Mouse (Mus musculus) limb, embryonic 12.5 days (tissue): ENCODE data around the gene Mcur1. TPM values are rescaled to one million over a fixed set of nuclear protein-coding genes. Genes with fewer than 3 reads are reported as not detected.

Experiments
- ATAC-seq: fragments of 200-750 bp; cut with Nextera tagmentation; 2 replicates; pipeline ENCODE4 v1.8.0; 2017; ENCODE audit warnings: low read depth, moderate TSS enrichment; ENCODE audit not compliant: insufficient number of reproducible peaks, insufficient read depth, low FRiP score, low TSS enrichment
- H3K27ac ChIP-seq: fragments of 300-500 bp; sonication (generic); 2 replicates; pipeline ENCODE4 v1.5.1; 2016; ENCODE audit warnings: mild to moderate bottlenecking, moderate library complexity
- H3K27me3 ChIP-seq: fragments of 300-500 bp; sonication (generic); 2 replicates; pipeline ENCODE4 v1.6.1; 2016; ENCODE audit warnings: mild to moderate bottlenecking, moderate library complexity
- H3K36me3 ChIP-seq: fragments of 300-500 bp; sonication (generic); 2 replicates; pipeline ENCODE4 v1.6.1; 2016; ENCODE audit warnings: mild to moderate bottlenecking, moderate library complexity
- H3K4me1 ChIP-seq: fragments of 300-500 bp; sonication (generic); replicated peaks from 2 replicates; pipeline ENCODE4 v1.6.1; 2016
- H3K4me2 ChIP-seq: fragments of 300-500 bp; sonication (generic); 2 replicates; pipeline ENCODE4 v1.6.1; 2016; ENCODE audit warnings: mild to moderate bottlenecking, moderate library complexity
- H3K4me3 ChIP-seq: fragments of 300-500 bp; sonication (generic); replicated peaks from 2 replicates; pipeline ENCODE4 v1.5.1; 2016; ENCODE audit warnings: mild to moderate bottlenecking
- H3K9ac ChIP-seq: fragments of 300-500 bp; sonication (generic); replicated peaks from 2 replicates; pipeline ENCODE4 v1.6.1; 2016; ENCODE audit warnings: mild to moderate bottlenecking, moderate library complexity
- H3K9me3 ChIP-seq: fragments of 300-500 bp; sonication (generic); 2 replicates; pipeline ENCODE4 v1.6.1; 2016; ENCODE audit warnings: mild to moderate bottlenecking, moderate library complexity
- WGBS: fragments of 180-500 bp; shearing (Covaris S2); methylation state at CpG from one replicate; pipeline ENCODE4 v1.1.7; 2016; 5-methylcytosine and 5-hydroxymethylcytosine counted together
- polyA plus RNA-seq: library from polyadenylated mRNA; unstranded; fragments of >200 nt; fragmentation: Nextera tagmentation; extraction: Ambion mirVana; gene quantifications from 2 replicates; pipeline ENCODE4 v1.2.1, GENCODE M21; 2016

Gene Mcur1
- polyA plus RNA-seq, 1 experiment from 2014 or later, result 16.0 TPM

GRCm38 (mm10) chr13:43524491-43525362 lies 35.3 kb downstream of the Mcur1 start:
- H3K9ac ChIP-seq, result no peak overlapping the region
- no peak overlapping the region for H3K4me3 ChIP-seq
- H3K27ac ChIP-seq, result 0 out of 2 replicates have a peak overlapping the region, but pooled peaks have one; percentile 53

GRCm38 (mm10) chr13:43523906-43524480 lies 36.0 kb downstream of the Mcur1 start:
- Histone ChIP-seq H3K4me2 (no peak overlapping the region), H3K4me3 (no peak overlapping the region), H3K27me3 (no peaks in the 10 kb centered on the region), H3K9me3 (no peaks in the 10 kb centered on the region), H3K27ac (no peak overlapping the region), H3K9ac (no peak overlapping the region), H3K4me1 (peaks cover 16% of the 10 kb centered on the region), H3K36me3 (no peaks in the 10 kb centered on the region)
- 81% methylated on average over 7 of the region's 7 CpGs for WGBS
- ATAC-seq, result no peak

More at GRCm38 (mm10) chr13:43524491-43525362, 35.3 kb downstream of the Mcur1 start:
- no peaks in the 10 kb centered on the region for H3K9me3 ChIP-seq
- 0 out of 2 replicates have a peak, but pooled peaks have one; percentile 37 for ATAC-seq
- peaks cover 16% of the 10 kb centered on the region for H3K4me1 ChIP-seq
- no peaks in the 10 kb centered on the region for H3K36me3 ChIP-seq
- H3K4me2 ChIP-seq, result no peak overlapping the region
- 77% methylated on average over 16 of the region's 16 CpGs for WGBS
- H3K27me3 ChIP-seq, result no peaks in the 10 kb centered on the region

- Histone ChIP-seq H3K4me3 (no peak overlapping the region), H3K4me1 (peaks cover 16% of the 10 kb centered on the region), H3K9ac (no peak overlapping the region), H3K4me2 (no peak overlapping the region), H3K9me3 (no peaks in the 10 kb centered on the region), H3K27ac (no peak overlapping the region), H3K27me3 (no peaks in the 10 kb centered on the region), H3K36me3 (no peaks in the 10 kb centered on the region)
- no peak for ATAC-seq
- WGBS, result 89% methylated on average over 5 of the region's 5 CpGs
Measured at GRCm38 (mm10) chr13:43521940-43522339, 38.1 kb downstream of the Mcur1 start.

- Histone ChIP-seq H3K27me3 (no peaks in the 10 kb centered on the region), H3K36me3 (no peaks in the 10 kb centered on the region), H3K9me3 (no peaks in the 10 kb centered on the region), H3K4me2 (no peak overlapping the region), H3K4me3 (no peak overlapping the region), H3K4me1 (0 out of 2 replicates have a peak, but pooled peaks cover 2% of the 10 kb centered on the region), H3K9ac (no peak overlapping the region), H3K27ac (no peak overlapping the region)
- ATAC-seq, result no peak
- WGBS, result 72% methylated on average over 6 of the region's 6 CpGs
Measured at GRCm38 (mm10) chr13:43519251-43519650, 40.7 kb downstream of the Mcur1 start.

GRCm38 (mm10) chr13:43517371-43517770 lies 42.6 kb downstream of the Mcur1 start:
- Histone ChIP-seq H3K4me1 (no peaks in the 10 kb centered on the region), H3K4me3 (no peak overlapping the region), H3K27me3 (no peaks in the 10 kb centered on the region), H3K36me3 (no peaks in the 10 kb centered on the region), H3K9me3 (0 out of 2 replicates have a peak, but pooled peaks cover under 1% of the 10 kb centered on the region), H3K4me2 (no peak overlapping the region), H3K9ac (no peak overlapping the region), H3K27ac (no peak overlapping the region)
- WGBS, result 72% methylated on average over 8 of the region's 8 CpGs
- ATAC-seq, result no peak

- H3K27me3 ChIP-seq, result no peaks in the 10 kb centered on the region
- 55% methylated on average over 6 of the region's 6 CpGs for WGBS
- no peak for ATAC-seq
Measured at GRCm38 (mm10) chr13:43516931-43517330, 43.1 kb downstream of the Mcur1 start.

GRCm38 (mm10) chr13:43516119-43516518 lies 43.9 kb downstream of the Mcur1 start:
- no peak for ATAC-seq
- H3K36me3 ChIP-seq, result no peaks in the 10 kb centered on the region
- no peak overlapping the region for H3K27ac ChIP-seq
- H3K27me3 ChIP-seq, result no peaks in the 10 kb centered on the region
- H3K4me1 ChIP-seq, result no peaks in the 10 kb centered on the region
- 88% methylated on average over 5 of the region's 5 CpGs for WGBS
- no peak overlapping the region for H3K4me3 ChIP-seq
- no peak overlapping the region for H3K4me2 ChIP-seq
- 0 out of 2 replicates have a peak, but pooled peaks cover 5% of the 10 kb centered on the region for H3K9me3 ChIP-seq
- no peak overlapping the region for H3K9ac ChIP-seq

More at GRCm38 (mm10) chr13:43516931-43517330, 43.1 kb downstream of the Mcur1 start:
- no peak overlapping the region for H3K4me3 ChIP-seq
- 0 out of 2 replicates have a peak, but pooled peaks cover 5% of the 10 kb centered on the region for H3K9me3 ChIP-seq
- H3K36me3 ChIP-seq, result no peaks in the 10 kb centered on the region
- H3K4me1 ChIP-seq, result no peaks in the 10 kb centered on the region
- no peak overlapping the region for H3K4me2 ChIP-seq
- no peak overlapping the region for H3K9ac ChIP-seq
- no peak overlapping the region for H3K27ac ChIP-seq

- WGBS, result 71% methylated on average over 8 of the region's 8 CpGs
Measured at GRCm38 (mm10) chr13:43514950-43515358, 45.0 kb downstream of the Mcur1 start.

GRCm38 (mm10) chr13:43512736-43513135 lies 47.3 kb downstream of the Mcur1 start:
- Histone ChIP-seq H3K9me3 (0 out of 2 replicates have a peak, but pooled peaks cover 5% of the 10 kb centered on the region), H3K4me3 (no peak overlapping the region), H3K9ac (no peak overlapping the region), H3K4me2 (no peak overlapping the region), H3K27ac (no peak overlapping the region), H3K36me3 (no peaks in the 10 kb centered on the region), H3K27me3 (no peaks in the 10 kb centered on the region; the same call in 1 of the 2 replicates), H3K4me1 (no peaks in the 10 kb centered on the region)
- no peak for ATAC-seq
- WGBS, result 85% methylated on average over 3 of the region's 3 CpGs

More at GRCm38 (mm10) chr13:43514950-43515358, 45.0 kb downstream of the Mcur1 start:
- no peak overlapping the region for H3K4me3 ChIP-seq
- no peaks in the 10 kb centered on the region; the same call in 1 of the 2 replicates for H3K27me3 ChIP-seq
- H3K9ac ChIP-seq, result no peak overlapping the region
- no peak overlapping the region for H3K4me2 ChIP-seq
- no peaks in the 10 kb centered on the region for H3K36me3 ChIP-seq
- ATAC-seq, result no peak
- no peaks in the 10 kb centered on the region for H3K4me1 ChIP-seq
- no peak overlapping the region for H3K27ac ChIP-seq
- 0 out of 2 replicates have a peak, but pooled peaks cover 5% of the 10 kb centered on the region for H3K9me3 ChIP-seq

GRCm38 (mm10) chr13:43505798-43506197 lies 54.2 kb downstream of the Mcur1 start:
- H3K36me3 ChIP-seq, result no peaks in the 10 kb centered on the region
- H3K9me3 ChIP-seq, result no peaks in the 10 kb centered on the region
- H3K4me2 ChIP-seq, result no peak overlapping the region
- ATAC-seq, result no peak
- 87% methylated on average over 3 of the region's 3 CpGs for WGBS
- H3K27me3 ChIP-seq, result no peaks in the 10 kb centered on the region; the same call in 1 of the 2 replicates
- no peak overlapping the region for H3K4me3 ChIP-seq
- no peak overlapping the region for H3K27ac ChIP-seq
- no peak overlapping the region for H3K9ac ChIP-seq
- H3K4me1 ChIP-seq, result peaks cover 9% of the 10 kb centered on the region; the same call in 1 of the 2 replicates

- ATAC-seq, result peak; percentile 64; the same call in 1 of the 2 replicates
- Histone ChIP-seq H3K4me1 (peaks cover 9% of the 10 kb centered on the region; the same call in 1 of the 2 replicates), H3K9me3 (no peaks in the 10 kb centered on the region), H3K4me3 (peak overlapping the region; percentile 33), H3K27ac (peak overlapping the region; percentile 41; the same call in 1 of the 2 replicates), H3K4me2 (peak overlapping the region; percentile 66), H3K36me3 (no peaks in the 10 kb centered on the region), H3K9ac (peak overlapping the region; percentile 56), H3K27me3 (no peaks in the 10 kb centered on the region)
- 3% methylated on average over 19 of the region's 19 CpGs for WGBS
Measured at GRCm38 (mm10) chr13:43503395-43503850, 56.6 kb downstream of the Mcur1 start.
